Comparison of ENCODE assay signal across 29 mouse cellular contexts in genomic region chr13:98073190-98073589, GRCm38 (mm10).
"Had no signal": no experiment of that assay in that cellular context is flagged by ENCODE, and none has a peak within 500 bp of the region (broad histone marks: within the 10 kb centered on the region; RNA-seq: fewer than 3 reads in every experiment).

No protein-coding gene starts in this region.

- H3K4me3 ChIP-seq: embryonic facial prominence, embryonic 10.5 days; embryonic facial prominence, embryonic 12.5 days; embryonic facial prominence, embryonic 13.5 days; embryonic facial prominence, embryonic 15.5 days; erythroblast, embryonic 14.5 days; forebrain, embryonic 10.5 days; forebrain, embryonic 12.5 days; forebrain, embryonic 13.5 days; forebrain, embryonic 15.5 days; gastrocnemius, adult 2 months; heart, adult 2 months had no signal

- H3K4me1 ChIP-seq: embryonic facial prominence, embryonic 12.5 days; embryonic facial prominence, embryonic 13.5 days; embryonic facial prominence, embryonic 15.5 days; forebrain, embryonic 12.5 days; forebrain, embryonic 13.5 days; forebrain, embryonic 15.5 days had no signal

- H3K4me2 ChIP-seq: embryonic facial prominence, embryonic 12.5 days; embryonic facial prominence, embryonic 13.5 days; embryonic facial prominence, embryonic 15.5 days; forebrain, embryonic 12.5 days; forebrain, embryonic 13.5 days; forebrain, embryonic 15.5 days had no signal

- H3K9me3 ChIP-seq: embryonic facial prominence, embryonic 10.5 days; embryonic facial prominence, embryonic 12.5 days; embryonic facial prominence, embryonic 13.5 days; embryonic facial prominence, embryonic 15.5 days; forebrain, embryonic 10.5 days; forebrain, embryonic 12.5 days; forebrain, embryonic 13.5 days; forebrain, embryonic 15.5 days had no signal

- ATAC-seq: forebrain, embryonic 13.5 days; forebrain, embryonic 14.5 days; forebrain, embryonic 15.5 days; forebrain, embryonic 16.5 days; forebrain, postnatal 0 days had no signal

- DNase-seq: cerebellum, adult 18-20 months; cerebellum, adult 2 months; cerebellum, adult 8-10 months; cerebellum, adult 9-10 months; cerebellum, adult 9-11 months; cerebellum, postnatal 10 days; cerebellum, postnatal 14 days; cerebellum, postnatal 25 days; cerebellum, postnatal 36 days; embryo, embryonic 11 days; forebrain, postnatal 0 days; gastrocnemius, adult 2 months; gastrocnemius, postnatal 10 days; gastrocnemius, postnatal 14 days; gastrocnemius, postnatal 25 days; gastrocnemius, postnatal 36 days; heart, adult 18-20 months; heart, adult 2 months had no signal

- H3K9ac ChIP-seq: embryonic facial prominence, embryonic 12.5 days; embryonic facial prominence, embryonic 13.5 days; embryonic facial prominence, embryonic 15.5 days; forebrain, embryonic 12.5 days; forebrain, embryonic 13.5 days; forebrain, embryonic 15.5 days; forebrain, postnatal 0 days had no signal

- H3K27me3 ChIP-seq: embryonic facial prominence, embryonic 12.5 days; embryonic facial prominence, embryonic 13.5 days; embryonic facial prominence, embryonic 15.5 days; forebrain, embryonic 12.5 days; forebrain, embryonic 13.5 days; forebrain, embryonic 15.5 days had no signal

- H3K36me3 ChIP-seq: embryonic facial prominence, embryonic 10.5 days; embryonic facial prominence, embryonic 12.5 days; embryonic facial prominence, embryonic 13.5 days; embryonic facial prominence, embryonic 15.5 days; forebrain, embryonic 10.5 days; forebrain, embryonic 12.5 days; forebrain, embryonic 15.5 days had no signal

- H3K27ac ChIP-seq: embryonic facial prominence, embryonic 10.5 days; embryonic facial prominence, embryonic 12.5 days; embryonic facial prominence, embryonic 13.5 days; embryonic facial prominence, embryonic 15.5 days; forebrain, embryonic 10.5 days; forebrain, embryonic 12.5 days; forebrain, embryonic 13.5 days; forebrain, embryonic 15.5 days; gastrocnemius, adult 2 months; heart, adult 2 months had no signal
